Mouse (Mus musculus) gastrocnemius, postnatal 25 days (tissue): Measurements from ENCODE around the gene Srpk2. TPM values are rescaled to one million over a fixed set of nuclear protein-coding genes. Genes with fewer than 3 reads are reported as not detected.
"Not testable (repeated sequence)": the region's sequence is repeated elsewhere in the genome, so short reads cannot be mapped to it uniquely, and the experiment has no call there.

ENCODE experiments used
- DNase-seq: peaks from one replicate; pipeline ENCODE4 v3.0.0; 2022
- long read RNA-seq, 2 experiments: library from polyadenylated mRNA; stranded (forward); transcript quantifications; one replicate each; pipeline ENCODE4 v2.0.0; 2021
- total RNA-seq, 2 experiments: library from RNA; stranded (reverse); gene quantifications; 1 replicate in 1 of 2; 2 replicates in 1 of 2; pipeline ENCODE4 v1.2.3; 2021

The Srpk2 gene
- 10 to 100 TPM; 24.0 TPM for total RNA-seq
- long read RNA-seq, experiment 1, partial matches to known transcripts = 0 of 9 reads
- long read RNA-seq, experiment 1, other reads (novel, unspliced or antisense) = 8 of 9 reads
- long read RNA-seq, experiment 2, full-length matches to known transcripts = 2 of 14 reads
- long read RNA-seq, experiment 2, partial matches to known transcripts = 2 of 14 reads
- long read RNA-seq, experiment 2, other reads (novel, unspliced or antisense) = 10 of 14 reads

DNA sequence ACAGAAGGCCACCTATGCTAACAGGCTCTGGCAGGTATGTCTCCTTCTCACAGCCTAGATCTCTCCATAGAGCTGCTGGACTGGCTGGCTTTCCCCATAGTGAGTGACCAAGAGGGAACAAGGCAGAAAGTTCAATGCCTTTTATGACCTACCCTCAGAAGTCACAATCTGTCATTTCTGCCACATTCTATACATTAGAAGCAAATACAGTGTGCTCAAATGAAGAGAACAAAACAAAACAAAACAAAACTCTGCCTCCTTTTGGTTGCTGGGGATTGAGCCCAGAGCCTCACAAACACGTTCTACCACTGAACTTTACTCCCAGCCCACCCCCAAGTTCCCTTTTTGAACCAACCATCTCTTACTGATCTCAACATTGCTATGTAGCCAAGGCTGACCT, at the start of gene Srpk2:
Gene Srpk2, minus strand, starts transcription at position 101 of the 400 bp plus-strand sequence.
- DNase-seq = no peak

DNA sequence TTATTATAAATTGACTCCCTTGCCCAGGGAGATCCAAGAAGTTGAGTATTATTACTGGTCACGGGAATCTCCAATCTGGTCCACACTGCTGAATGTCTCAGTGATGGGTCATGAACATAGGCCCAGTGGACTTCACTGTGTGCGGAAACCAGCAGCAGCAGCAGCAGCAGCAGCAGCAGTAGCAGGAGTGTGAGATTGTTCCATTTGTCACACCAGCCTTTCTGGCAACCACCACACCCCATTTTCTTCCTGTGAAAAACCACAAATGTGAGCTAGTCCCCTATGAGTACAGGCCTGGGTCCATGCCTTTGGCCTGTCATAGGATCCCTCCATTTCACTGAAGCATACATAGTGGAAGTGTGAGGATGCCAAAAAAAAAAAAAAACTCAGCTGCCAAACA, 37.5 kb upstream of the Srpk2 start:
- no peak for DNase-seq

DNA sequence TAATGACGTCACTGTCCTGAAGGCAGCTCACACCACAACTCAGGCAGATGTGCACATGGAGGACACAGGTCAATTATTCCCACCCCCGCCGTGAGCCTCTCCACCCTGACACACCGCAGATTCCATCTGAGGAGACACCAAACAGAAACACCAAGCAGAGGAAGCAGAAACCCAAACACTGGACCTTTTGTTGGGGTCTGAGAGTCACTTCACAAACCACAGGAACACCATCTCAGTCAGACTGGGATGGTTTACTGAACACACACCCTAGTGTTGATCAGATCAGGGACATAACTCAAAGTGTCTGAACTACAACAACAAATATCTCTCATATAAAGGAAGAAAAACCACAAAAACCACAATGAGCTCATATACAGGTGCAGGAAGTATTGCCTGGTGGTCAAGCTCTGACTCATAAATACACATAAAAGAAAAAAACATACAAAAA, 34.5 kb upstream of the Srpk2 start:
- no peak for DNase-seq

DNA sequence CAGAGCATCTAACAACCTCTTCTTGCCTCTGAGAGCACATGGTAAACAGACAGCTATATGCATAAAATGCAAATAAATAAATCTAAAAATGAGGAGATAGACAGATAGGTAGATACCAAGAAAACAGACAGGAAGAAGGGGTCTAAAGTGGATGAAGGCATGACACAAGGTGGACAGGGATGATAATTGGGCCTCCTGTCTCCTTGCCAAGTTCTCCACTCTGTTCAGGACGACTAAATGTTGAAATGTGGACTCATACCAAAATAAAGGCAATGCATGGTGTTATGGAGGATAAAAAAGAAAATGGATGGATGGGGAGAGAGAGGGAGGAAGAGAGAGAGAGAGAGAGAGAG, 33.7 kb upstream of the Srpk2 start:
- no peak for DNase-seq

DNA sequence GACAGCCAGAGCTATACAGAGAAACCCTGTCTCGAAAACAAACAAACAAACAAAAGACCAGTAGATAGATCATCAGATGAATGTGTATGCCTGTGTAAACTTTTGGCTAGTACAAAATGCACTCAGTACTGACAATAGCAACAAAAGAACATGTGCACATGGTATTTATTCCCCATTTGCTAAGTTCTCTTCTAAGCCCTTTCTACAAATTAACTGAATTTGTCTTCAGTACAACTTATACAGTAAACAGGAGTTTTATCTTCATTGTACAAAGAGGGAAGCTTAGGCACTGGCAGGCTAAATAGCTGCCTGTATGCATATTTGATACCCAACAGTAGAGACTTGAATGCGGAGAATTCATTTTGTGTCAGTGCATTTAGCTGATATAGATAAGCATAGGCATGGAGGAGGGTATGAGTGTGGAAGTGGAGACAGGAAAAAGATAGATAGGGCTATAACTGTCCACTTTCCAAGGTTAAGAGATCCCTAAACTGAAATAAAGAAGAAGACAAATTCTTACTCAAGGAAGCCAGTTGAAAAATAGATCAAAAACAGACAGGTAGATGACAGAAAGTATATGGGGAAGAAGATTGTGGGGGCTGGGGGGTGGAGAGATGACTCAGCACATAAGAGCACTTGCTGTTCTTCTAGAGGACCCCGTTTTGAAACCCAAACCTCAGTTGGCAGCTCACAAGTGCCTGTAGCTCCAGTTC, 33.2 kb upstream of the Srpk2 start:
- no peak for DNase-seq

DNA sequence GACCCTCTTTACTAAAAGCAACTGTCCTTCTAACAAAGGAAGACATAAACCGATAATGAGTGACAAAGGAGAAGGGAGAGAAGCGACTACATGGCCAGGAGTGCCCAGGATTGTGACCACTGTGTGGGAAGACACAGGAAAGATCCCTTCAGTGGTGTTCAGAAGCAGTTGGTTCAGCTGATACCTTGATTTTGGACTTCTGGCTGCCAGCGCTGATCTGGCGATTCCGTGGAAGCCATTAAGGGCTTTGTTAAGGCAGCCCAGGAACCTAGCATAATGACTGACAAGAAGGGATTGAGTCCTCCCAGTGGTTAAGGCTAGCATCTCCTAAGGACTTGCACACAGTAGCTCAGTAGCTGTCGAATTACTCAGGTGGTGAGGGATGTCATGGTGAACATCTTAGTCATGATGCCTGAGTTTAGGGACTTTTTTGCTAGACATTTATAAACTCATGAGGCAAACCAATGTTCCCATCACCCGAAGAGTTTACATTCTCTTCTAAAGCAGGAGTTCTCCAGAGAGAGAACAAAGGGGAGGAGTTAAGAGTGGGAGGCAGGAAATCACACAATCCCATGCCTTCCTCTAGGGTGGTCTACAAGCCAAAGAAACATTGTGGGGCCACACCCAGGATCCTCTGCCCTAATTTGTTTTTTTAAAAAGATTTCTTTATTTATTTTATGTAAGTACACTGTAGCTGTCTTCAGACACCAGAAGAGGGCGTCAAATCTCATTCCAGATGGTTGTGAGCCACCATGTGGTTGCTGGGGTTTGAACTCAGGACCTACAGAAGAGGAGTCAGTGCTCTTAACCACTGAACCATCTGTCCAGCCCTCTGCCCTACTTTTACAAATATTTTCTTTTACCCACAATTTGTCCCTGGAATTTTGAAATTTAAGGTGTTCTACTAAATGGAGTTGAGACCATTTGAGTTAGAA, 29.3 kb upstream of the Srpk2 start:
- no peak for DNase-seq

DNA sequence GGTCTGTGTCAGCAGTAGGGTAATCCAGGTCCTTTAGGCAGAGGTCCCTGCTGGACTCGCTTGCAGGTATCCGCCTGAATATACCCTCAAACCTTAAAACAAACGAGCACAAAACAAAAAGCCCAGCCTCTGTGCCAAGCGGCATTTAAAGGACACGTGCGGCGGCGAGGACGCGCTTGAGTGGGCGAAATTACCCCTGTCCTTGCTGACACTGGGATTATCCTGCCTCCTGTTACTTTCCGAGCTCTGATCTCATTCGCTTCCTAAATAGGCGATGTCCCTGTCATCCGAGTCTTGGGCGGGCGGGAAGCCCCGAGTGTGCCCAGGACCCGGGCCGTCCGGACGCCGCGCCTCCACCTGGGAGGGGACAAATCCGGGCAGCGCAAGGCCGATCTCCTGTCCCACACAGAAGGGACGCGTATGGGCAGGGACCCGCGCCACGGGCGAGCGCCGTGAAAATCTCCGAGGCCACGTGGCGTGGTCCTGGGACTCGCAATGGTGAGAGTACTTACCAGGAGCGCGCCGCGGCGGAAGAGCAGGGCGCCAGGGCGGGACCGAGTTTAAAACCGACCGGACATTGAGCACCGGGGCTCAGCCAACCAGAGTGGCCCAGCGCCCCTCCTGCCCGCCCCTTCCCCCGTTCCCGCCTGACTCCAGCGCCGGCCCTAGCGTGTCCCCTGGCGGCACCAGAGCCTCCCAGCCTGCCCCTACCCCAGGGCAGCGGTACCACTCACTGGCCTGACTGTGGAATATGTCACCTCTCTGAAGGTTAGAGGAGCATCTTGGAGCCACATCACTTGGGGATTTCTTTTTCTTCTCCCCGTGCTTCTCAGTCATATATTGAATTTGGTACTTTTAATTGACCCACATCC, 27.9 kb upstream of the Srpk2 start:
- peak; percentile 81 for DNase-seq

DNA sequence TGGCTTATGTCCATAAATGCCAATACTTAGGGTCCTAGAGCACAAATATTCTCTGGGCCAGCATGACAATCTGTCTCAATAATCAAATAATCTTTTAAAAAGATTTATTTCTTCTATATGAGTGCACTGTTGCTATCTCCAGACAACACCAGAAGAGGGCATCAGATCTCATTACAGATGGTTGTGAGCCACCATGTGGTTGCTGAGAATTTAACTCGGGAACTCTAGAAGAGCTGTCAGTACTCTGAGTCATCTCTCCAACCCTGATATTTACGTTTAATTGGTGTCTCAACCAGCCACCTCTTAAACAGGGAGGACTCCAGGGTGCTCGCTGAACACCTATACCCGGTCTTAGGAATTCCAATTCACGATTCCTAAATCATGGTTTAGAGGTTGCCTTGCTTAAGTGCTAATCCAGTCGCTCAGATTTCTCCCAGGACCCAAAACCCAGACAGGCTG, 27.3 kb upstream of the Srpk2 start:
- not testable (repeated sequence) for DNase-seq

DNA sequence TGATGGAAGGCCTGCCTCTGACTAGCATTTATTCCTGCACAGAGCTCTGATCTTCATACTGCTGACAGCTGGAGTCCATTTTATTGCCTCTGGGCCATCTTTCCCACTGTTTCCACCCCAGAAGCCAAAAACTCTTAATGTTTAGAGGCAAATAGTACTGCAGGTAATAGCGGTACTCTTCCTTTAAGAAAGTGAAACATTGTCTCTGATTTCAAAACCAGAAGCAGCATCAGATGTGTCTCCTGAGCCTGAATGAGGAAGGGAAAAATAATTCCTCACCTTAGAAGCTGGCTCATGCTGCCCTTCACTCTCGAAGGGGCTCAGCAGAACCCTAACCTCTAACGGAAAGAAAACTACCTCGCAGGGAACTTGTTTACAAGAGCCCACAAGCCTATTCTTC, 26.8 kb upstream of the Srpk2 start:
- DNase-seq = no peak

DNA sequence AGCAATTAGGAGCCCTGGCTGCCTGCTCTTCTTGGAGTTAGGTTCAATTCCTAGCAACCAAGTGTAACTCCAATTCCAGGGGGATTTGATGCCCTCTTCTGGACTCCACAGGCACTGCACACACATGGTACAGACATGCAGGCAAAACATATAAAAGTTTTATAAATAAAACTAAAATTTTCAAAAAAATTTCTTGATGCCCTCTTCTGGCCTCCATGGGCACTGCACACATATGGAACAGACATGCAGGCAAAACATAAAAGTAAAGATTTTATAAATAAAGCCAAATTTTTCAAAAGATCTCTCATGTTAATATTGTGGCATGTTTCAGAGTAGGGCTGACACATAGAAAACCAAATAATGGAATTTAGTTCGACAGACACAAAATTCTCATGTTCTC, 25.2 kb upstream of the Srpk2 start:
- DNase-seq = no peak

DNA sequence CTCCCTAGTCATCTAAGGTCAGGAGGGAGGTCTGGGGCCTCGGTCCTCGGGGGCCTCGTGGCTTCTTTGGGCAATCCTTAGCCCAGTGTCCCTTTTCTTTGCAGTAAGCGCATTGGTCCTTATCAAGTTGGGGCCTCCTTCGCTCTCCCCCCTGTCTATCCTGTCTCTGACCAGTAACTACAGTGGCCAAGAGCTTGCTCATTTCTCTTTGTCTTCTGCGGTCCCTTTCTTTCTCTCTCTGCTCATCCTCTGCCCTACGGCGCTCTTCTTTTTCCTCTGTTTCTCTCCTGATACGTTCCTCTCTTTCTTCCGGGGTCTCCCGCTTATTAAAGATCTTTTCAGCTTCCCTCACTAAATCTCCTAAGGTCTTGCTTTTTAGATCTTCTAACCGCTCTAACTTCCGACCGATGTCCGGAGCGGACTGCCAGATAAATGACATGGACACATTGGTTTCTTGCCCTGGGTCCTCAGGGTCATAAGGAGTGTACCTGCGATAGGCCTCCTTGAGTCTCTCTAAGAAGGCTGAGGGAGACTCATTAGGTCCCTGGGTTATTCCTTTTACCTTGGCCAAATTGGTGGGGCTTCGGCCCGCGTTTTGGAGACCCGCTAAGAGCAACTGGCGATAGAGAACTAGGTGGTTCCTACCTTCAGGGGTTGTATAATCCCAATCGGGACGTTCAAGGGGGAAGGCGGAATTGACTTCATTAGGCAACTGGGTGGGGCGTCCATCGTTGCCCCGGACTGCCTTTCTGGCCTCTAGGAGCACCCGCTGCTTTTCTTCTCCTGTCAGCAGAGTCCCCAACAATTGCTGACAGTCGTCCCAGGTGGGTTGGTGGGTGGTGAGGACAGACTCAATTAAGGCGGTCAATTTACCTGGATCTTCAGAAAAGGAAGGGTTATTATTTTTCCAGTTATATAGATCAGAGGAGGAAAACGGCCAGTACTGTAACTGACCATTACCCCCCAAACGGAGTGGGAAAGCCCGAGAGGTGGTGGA, 22.5 kb upstream of the Srpk2 start:
- not testable (repeated sequence) for DNase-seq

DNA sequence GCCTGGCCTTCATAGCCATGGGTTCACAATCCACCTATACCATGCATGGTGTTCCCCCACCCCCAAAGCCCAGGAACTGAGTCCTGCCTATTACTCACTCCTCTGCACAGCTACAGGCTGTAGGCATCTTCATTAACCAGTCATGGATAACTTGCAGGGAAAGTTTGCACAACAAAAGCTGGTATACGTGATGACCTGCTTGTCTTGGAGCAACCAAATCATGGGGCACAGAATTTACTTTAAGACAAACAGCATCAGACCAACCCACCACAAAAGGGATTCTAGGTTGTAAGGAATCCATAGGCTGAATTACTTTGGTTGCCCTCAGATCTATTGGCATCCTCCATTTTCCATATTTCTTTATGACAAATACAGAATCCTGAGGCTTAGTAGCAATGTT, 13.0 kb upstream of the Srpk2 start:
- DNase-seq = no peak

DNA sequence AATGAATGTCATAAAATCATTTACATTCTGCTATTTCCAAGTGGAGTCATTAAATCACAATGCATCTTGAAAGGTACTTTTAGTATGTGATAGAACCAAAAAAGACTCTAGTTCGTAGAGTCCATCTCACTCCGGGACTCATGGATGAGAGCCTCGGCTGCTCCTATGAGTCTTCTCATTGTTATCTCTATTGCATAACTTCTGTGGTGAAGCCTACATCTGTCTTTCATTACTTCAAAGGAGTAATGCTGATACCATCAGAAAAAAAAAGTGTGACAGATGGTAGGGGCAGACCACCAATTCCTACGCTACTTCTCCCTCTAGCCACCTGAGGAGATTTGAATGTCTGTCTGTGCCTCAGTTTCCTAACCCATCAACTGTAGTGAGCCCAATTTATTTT, 986 bp downstream of the Srpk2 start:
- no peak for DNase-seq

DNA sequence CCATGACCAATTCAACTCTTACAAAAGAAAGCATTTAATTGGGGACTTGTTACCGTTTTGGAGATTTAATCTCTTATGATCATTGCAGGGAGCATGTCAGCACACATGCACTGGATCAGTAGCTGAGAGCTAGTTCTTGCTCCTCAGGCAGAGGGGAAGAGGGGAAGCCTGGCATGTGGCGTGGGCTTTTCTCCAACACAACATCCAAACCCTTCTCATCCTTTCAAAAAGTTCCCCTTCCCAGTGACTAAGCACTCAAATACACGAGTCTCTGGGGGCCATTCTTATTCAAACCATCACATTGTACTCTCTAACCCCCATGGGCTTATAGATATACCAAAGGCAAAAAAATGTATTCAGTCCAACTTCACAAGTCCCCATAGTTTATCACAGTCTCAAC, 5.4 kb downstream of the Srpk2 start:
- DNase-seq = no peak

DNA sequence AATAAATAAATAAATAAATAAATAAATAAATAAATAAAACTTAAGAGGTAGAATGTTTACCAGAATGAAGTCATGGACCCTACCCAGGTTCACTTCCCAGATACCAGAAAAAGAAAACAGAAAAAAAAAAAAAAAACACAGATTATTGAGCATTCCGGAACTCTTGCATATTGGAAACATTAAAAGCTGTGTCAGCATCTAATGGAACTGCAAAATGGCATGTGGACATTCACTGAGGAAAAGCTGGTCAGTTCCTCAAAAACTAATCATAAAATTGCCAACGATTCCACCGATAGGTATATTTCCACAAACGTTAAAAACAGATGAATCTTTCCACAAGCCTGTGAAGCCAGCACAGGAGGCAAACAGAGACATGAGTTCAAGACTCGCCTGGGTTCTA, 6.5 kb downstream of the Srpk2 start:
- no peak for DNase-seq

DNA sequence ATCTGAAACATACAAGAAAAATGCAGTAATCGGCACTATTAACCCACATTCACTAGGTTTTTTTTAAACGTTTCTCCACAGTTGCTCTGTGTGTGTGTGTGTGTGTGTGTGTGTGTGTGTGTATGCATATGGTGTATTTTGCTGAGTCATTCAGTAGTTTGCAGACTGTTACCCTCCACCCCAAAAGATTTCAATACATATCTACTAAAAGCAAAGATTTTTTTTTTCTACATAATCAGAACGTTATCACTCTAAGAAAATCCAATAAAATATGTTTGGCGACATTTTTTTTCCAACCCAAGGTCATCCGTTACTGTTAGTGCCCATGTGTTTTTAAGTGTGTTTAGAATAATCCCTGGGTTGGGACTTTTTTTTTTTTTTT, 7.4 kb downstream of the Srpk2 start:
- no peak for DNase-seq

DNA sequence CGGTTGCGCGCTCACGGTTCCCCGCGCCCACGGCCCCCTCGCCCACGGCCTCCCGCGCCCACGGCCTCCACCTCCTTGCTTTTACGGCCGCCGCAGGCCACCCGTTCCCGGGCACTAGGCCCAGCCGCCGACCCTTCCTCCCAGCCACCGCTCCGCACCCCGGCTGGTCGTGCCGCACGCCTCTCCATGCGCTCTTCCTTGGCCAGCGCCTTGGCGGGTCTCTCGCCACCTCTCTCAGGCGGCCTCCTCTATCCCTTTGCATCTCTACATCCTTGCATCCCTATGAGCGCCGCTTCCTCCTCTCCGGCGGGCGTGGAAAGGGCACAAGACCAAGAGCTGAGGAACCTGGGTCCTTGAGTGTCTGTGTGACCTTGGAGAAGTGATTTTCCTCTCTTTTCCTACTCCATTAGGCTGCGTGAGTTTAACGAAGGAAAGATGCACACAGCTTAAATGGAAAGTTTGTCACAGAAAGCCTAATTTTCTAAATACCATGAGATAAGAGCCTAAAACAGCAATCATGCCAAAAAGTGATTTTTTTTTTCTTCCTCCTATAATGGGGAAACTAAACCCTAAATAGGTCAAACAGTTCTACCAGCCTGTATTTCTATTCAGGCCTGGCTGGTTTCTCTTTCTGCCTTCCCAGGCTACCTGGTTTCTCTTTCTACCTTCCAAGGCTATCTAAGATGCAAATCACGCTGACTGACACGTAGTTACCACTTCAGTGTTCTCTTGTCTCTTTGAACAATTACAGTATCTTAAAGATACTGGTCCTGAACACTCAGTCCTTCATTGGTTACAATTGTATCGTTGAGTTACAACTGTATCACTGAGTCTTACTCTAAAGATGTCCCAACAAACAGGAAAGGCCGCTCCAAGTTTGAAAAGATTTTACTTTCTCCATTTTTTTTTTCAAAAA, 8.0 kb downstream of the Srpk2 start:
- DNase-seq = no peak

DNA sequence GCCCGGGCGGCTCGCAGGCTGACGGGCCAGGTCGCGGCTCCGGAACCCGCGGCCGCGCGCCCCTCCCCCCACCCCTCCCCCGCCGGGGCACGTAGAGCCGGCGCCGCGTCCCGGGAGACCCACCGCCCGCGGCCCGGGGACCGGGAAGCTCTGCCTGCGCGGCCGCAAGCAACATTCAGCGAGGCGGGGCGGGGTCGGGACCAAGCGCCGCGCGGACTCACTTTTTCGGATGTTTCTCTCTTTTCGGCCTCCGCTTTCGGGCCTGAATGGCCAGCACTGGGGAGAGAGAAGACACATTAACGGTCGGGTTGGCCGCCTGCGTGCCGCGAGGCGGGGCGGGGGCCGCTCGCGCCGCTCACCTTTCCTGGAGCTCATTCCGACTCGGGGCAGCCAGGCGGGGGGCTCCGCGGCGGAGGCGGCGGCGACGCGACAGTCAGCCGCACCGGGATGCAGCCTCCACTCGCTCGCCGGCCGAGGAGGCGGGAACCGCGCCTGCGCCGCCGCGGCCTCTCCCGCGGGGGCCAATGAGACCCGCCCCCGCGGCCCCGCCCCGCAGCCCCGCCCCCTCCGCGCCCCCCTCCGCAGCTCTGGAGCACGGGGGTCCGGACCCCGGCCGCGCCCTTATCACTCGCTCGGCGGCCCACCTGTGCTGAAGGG, 8.8 kb downstream of the Srpk2 start:
- DNase-seq = peak; percentile 47
